Mouse (Mus musculus) right cerebral cortex, adult 2 months (tissue): ENCODE measurements at regions not wholly inside any gene's neighbourhood (a gene's known extent, or its start where the extent isn't known, plus 50 kb on each side); places are given as distances from the start of the nearest gene placed in this dataset.

Experiments used
- DNase-seq, 2 experiments: peaks; one replicate each; pipeline ENCODE4 v3.0.0; 2021 to 2022; ENCODE audit warnings: low spot score in 2 of 2

- peak; percentile 5 to 6 for DNase-seq
These were observed 1747.5 kb upstream of the Adam24 start for GRCm38 (mm10) chr8:38927426-38927825.

- peak; percentile 2 to 4 for DNase-seq
These were observed 1747.0 kb upstream of the Adam24 start for GRCm38 (mm10) chr8:38927867-38928266.

GRCm38 (mm10) chr8:38928340-38928739, 1746.5 kb upstream of the Adam24 start:
- no peak for DNase-seq
